Mouse (Mus musculus) liver, embryonic 13.5 days (tissue): ENCODE data around the gene Tbx10. TPM values are rescaled to one million over a fixed set of nuclear protein-coding genes. Genes with fewer than 3 reads are reported as not detected.
A peak's percentile ranks its signal among the peaks of the same experiment; 100 is the strongest.

Experiments used
- ATAC-seq: fragments of 200-750 bp; cut with Nextera tagmentation; 2 replicates; pipeline ENCODE4 v1.8.0; 2017; ENCODE audit warnings: low read depth, mild to moderate bottlenecking, moderate number of reproducible peaks, moderate library complexity
- DNase-seq: peaks from one replicate; pipeline ENCODE4 v3.0.0; 2022
- H3K27ac ChIP-seq: fragments of 300-500 bp; sonication (generic); 2 replicates; pipeline ENCODE4 v1.5.1; 2015; ENCODE audit warnings: moderate library complexity, mild to moderate bottlenecking, inconsistent platforms
- H3K27me3 ChIP-seq: fragments of 300-500 bp; sonication (generic); 2 replicates; pipeline ENCODE4 v1.6.1; 2015; ENCODE audit warnings: mild to moderate bottlenecking, inconsistent platforms
- H3K36me3 ChIP-seq: fragments of 300-500 bp; sonication (generic); 2 replicates; pipeline ENCODE4 v1.6.1; 2015; ENCODE audit warnings: mild to moderate bottlenecking, inconsistent platforms
- H3K4me1 ChIP-seq: fragments of 300-500 bp; sonication (generic); replicated peaks from 2 replicates; pipeline ENCODE4 v1.6.1; 2015; ENCODE audit warnings: inconsistent platforms
- H3K4me2 ChIP-seq: fragments of 300-500 bp; sonication (generic); 2 replicates; pipeline ENCODE4 v1.6.1; 2015; ENCODE audit warnings: inconsistent platforms, mild to moderate bottlenecking, moderate library complexity
- H3K4me3 ChIP-seq: fragments of 300-500 bp; sonication (generic); replicated peaks from 2 replicates; pipeline ENCODE4 v1.5.1; 2015; ENCODE audit warnings: mild to moderate bottlenecking, inconsistent platforms
- H3K9ac ChIP-seq: fragments of 300-500 bp; sonication (generic); 2 replicates; pipeline ENCODE4 v1.6.1; 2015; ENCODE audit warnings: mild to moderate bottlenecking, inconsistent platforms
- H3K9me3 ChIP-seq: fragments of 300-500 bp; sonication (generic); replicated peaks from 2 replicates; pipeline ENCODE4 v1.6.1; 2016; ENCODE audit warnings: inconsistent platforms
- WGBS: fragments of 180-500 bp; shearing (Covaris S2); methylation state at CpG from one replicate; pipeline ENCODE4 v1.1.7; 2015; ENCODE audit not compliant: insufficient replicate concordance; 5-methylcytosine and 5-hydroxymethylcytosine counted together
- polyA plus RNA-seq: library from polyadenylated mRNA; unstranded; fragments of >200 nt; fragmentation: Nextera tagmentation; extraction: Ambion mirVana; gene quantifications from 2 replicates; pipeline ENCODE4 v1.2.1, GENCODE M21; 2015

Tbx10 gene
- polyA plus RNA-seq, 1 experiment from 2014 or later, result 0.47 TPM

DNA sequence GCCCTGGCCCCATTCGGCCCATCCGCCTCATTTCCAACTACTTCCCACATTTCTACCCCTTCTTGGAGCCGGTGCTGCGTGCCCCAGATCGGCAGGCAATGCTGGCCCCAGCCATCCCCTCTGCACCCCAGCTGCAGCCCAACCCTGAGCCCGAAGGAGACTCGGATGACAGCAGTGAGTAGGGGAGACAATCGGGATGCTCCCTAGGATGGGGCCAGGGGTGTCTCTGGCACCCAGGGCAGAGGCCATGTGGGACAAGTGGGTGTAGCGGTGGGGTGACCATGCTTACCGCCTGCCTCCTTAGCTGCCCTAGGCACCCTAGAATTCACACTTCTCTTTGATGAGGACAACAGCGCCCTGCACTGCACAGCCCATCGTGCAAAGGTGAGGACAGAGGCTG is 11.1 kb downstream of the Tbx10 start:
- Histone ChIP-seq H3K27ac (no peak overlapping the region), H3K4me1 (peaks cover 36% of the 10 kb centered on the region), H3K27me3 (no peaks in the 10 kb centered on the region), H3K9ac (no peak overlapping the region), H3K36me3 (peaks cover 37% of the 10 kb centered on the region), H3K9me3 (no peaks in the 10 kb centered on the region), H3K4me3 (no peak overlapping the region), H3K4me2 (no peak overlapping the region)
- DNase-seq (no peak), ATAC-seq (no peak)
- 69% methylated on average over 12 of the region's 12 CpGs for WGBS

DNA sequence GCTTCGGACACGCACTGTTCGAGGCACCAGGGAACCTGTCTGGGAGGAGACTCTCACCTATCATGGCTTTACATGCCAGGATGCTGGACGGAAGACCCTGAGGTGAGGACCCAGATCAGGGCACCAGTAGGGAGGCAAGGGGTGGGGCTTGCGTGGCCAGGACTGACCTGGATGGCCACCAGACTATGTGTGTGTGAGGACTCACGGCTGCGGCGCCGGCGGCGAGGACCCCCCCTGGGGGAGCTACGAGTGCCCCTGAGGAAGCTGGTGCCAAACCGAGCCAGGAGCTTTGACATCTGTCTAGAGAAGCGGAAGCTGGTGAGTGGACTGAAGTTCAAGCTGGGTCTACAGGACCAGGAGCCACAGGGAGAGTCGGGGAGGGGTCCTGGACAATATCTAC is 11.8 kb downstream of the Tbx10 start:
- DNase-seq, result no peak
- Histone ChIP-seq H3K27ac (no peak overlapping the region), H3K4me2 (no peak overlapping the region), H3K36me3 (peaks cover 44% of the 10 kb centered on the region), H3K4me3 (no peak overlapping the region), H3K9me3 (no peaks in the 10 kb centered on the region), H3K4me1 (peaks cover 29% of the 10 kb centered on the region), H3K27me3 (no peaks in the 10 kb centered on the region), H3K9ac (no peak overlapping the region)
- ATAC-seq, result no peak
- 86% methylated on average over 15 of the region's 15 CpGs for WGBS

DNA sequence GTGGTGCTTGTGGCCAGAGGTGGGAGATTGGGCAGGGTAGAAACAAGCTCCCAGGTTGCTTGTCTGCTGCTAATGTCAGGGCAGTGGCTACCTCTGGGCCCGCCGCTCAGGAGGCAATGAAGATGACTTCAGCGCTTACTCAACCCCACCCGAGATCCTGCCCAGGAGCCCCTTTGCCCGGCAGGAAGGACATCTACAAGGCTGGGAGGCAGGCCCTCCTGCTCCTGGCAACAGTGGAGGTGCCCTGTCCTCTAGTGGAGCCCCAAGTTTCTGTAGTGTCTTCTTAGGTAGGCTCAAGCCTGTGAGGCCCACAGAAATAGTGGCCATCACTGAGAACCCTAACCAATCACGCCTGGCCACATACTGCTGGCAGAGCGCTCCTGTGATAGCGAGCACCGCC is 12.5 kb downstream of the Tbx10 start:
- no peaks in the 10 kb centered on the region for H3K9me3 ChIP-seq
- H3K27ac ChIP-seq, result no peak overlapping the region
- no peak overlapping the region for H3K4me3 ChIP-seq
- no peak for ATAC-seq
- H3K4me1 ChIP-seq, result peaks cover 22% of the 10 kb centered on the region
- whole genome bisulfite sequencing, result 80% methylated on average over 9 of the region's 9 CpGs
- no peak overlapping the region for H3K9ac ChIP-seq
- peaks cover 52% of the 10 kb centered on the region for H3K36me3 ChIP-seq
- no peaks in the 10 kb centered on the region for H3K27me3 ChIP-seq
- no peak for DNase-seq
- H3K4me2 ChIP-seq, result no peak overlapping the region

DNA sequence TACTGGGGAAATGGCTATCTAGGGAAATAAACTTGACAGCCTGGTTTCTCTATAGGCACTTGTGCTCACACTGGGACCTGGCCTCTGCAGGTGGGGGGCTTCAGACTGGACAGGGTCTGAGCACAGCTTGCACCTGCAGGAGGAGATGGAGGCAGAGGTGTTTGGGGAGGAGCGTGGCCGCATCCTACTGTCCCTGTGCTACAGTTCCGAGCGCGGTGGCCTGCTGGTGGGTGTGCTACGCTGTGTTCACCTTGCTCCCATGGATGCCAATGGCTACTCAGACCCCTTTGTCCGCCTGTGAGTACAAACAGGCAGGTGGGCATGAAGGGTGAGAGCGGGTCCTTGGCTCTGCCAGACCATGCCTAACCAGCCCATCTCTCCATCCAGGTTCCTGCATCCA is 13.4 kb downstream of the Tbx10 start:
- 90% methylated on average over 8 of the region's 8 CpGs for WGBS
- peaks cover 58% of the 10 kb centered on the region for H3K36me3 ChIP-seq

DNA sequence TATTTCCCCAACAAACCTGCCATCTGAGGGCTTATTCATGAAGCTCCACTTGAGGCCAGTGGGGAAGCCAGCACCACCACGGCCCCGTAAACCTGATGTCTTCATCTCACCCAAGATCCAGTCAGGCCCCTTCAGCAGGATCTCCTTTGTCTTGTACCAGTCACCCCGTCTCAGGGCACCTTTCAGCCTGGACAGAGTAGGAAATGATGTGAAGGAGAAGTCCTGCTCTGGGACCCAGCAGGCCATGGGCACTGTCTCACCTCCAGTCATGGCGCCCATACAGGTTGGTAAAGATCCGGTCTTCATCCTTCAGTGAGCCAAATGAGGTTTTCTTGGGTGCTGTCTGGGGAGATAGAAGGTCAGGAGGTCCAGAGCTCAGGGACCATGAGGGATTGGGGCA is 18.5 kb downstream of the Tbx10 start:
- Histone ChIP-seq H3K4me3 (peak overlapping the region; percentile 85), H3K27me3 (no peaks in the 10 kb centered on the region), H3K9ac (peak overlapping the region; percentile 86), H3K9me3 (no peaks in the 10 kb centered on the region), H3K4me1 (peaks cover 45% of the 10 kb centered on the region), H3K27ac (peak overlapping the region; percentile 80; the same call in 1 of the 2 replicates), H3K4me2 (peak overlapping the region; percentile 69), H3K36me3 (peaks cover 49% of the 10 kb centered on the region)
- WGBS, result 86% methylated on average over 5 of the region's 5 CpGs
- no peak for DNase-seq
- no peak for ATAC-seq

More for the DNA sequence above, 13.4 kb downstream of the Tbx10 start:
- H3K9ac ChIP-seq, result no peak overlapping the region
- no peak overlapping the region for H3K4me3 ChIP-seq
- ATAC-seq (no peak), DNase-seq (no peak)
- H3K9me3 ChIP-seq, result no peaks in the 10 kb centered on the region
- H3K4me2 ChIP-seq, result no peak overlapping the region
- H3K27ac ChIP-seq, result no peak overlapping the region
- H3K27me3 ChIP-seq, result no peaks in the 10 kb centered on the region
- peaks cover 20% of the 10 kb centered on the region for H3K4me1 ChIP-seq

DNA sequence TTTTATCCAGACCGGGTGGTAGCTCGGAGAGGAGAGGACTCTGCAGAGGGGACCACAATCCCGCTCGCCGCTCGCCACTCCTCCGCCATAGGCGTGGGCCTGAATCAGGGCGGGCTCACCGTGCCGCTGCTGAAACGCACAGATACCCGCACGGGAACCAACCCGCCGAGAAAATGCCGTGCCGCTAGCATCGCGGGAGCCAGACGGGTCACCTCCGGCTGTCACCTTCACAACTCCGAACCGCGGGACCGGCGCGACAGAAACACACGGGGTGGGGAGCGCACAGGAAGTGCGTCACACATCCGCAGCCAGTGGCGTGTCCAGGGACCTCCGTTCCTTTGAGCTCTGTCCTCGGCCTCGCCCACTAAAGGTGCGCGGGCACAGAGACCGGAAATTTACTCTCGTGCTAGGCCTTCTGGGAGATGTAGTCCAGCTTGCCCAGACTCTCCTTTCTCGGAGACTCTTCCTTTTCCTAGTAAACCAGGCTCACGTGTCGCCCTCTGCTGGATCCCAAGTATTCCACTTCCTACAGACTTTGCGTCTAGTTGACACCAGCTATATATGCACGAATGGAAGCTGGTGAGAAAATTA is 20.0 kb downstream of the Tbx10 start, which contains the start of gene Ndufv1:
Gene Ndufv1 (minus strand): TSS at position 375 of the 591 bp plus-strand sequence.
- no peaks in the 10 kb centered on the region for H3K27me3 ChIP-seq
- peaks cover 34% of the 10 kb centered on the region for H3K36me3 ChIP-seq
- H3K27ac ChIP-seq, result peak within 1 kb of the TSS; percentile 81
- peak within 1 kb of the TSS; percentile 85 for H3K4me3 ChIP-seq
- peak within 1 kb of the TSS; percentile 86 for H3K9ac ChIP-seq
- peak within 1 kb of the TSS; percentile 79 for H3K4me2 ChIP-seq
- H3K9me3 ChIP-seq, result no peaks in the 10 kb centered on the region
- DNase-seq (peak; percentile 97), ATAC-seq (peak; percentile 98)
- WGBS, result under 1% methylated on average over 45 of the region's 45 CpGs
- H3K4me1 ChIP-seq, result peaks cover 48% of the 10 kb centered on the region

DNA sequence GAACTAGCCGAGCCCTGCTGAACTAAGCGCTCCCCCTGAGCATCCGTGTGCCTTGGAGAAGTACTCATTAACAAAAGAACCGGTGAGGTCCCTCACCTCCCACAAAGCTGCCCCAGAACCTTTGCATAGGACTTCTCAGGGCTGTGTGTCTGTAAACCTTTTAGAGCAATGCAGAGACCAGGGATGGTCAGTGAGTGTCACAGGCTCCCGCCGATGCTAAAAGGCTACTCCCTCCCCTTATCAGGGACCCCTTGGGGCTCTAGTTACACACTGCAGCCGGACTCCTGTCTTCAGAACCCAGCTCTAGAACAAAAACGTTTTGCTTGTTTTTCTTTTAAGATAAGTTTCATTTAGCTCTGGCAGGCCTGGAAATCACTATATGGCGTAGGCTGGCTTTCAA is 20.5 kb downstream of the Tbx10 start:
- no peaks in the 10 kb centered on the region for H3K27me3 ChIP-seq
- no peaks in the 10 kb centered on the region for H3K9me3 ChIP-seq
- H3K27ac ChIP-seq, result peak overlapping the region; percentile 81
- DNase-seq, result no peak
- WGBS, result 10% methylated on average over 9 of the region's 9 CpGs
- peak overlapping the region; percentile 79 for H3K4me2 ChIP-seq
- peak overlapping the region; percentile 85 for H3K4me3 ChIP-seq
- ATAC-seq, result peak; percentile 49
- peak overlapping the region; percentile 77 for H3K9ac ChIP-seq
- peaks cover 29% of the 10 kb centered on the region for H3K36me3 ChIP-seq
- peaks cover 48% of the 10 kb centered on the region for H3K4me1 ChIP-seq

DNA sequence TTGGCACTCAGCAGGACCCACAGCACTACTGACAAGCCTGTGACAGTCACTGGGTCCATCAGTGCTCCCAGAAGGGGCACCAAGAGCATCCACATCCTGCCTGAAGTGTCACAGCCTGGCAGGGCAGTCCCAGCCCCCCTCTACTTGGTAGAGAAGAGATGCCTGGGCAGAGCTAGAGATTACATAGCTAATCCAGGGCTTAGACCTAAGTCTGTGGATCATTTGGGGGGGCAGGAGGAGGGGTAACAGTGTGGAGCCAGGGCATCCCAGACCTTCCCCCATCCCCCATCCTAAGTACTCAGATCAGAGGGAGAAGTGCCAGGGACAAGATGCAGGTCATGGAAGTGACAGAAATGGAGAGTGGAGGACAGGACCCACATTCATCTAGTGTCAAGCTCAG is 22.2 kb downstream of the Tbx10 start:
- Histone ChIP-seq H3K4me3 (no peak overlapping the region), H3K27me3 (no peaks in the 10 kb centered on the region), H3K9me3 (no peaks in the 10 kb centered on the region), H3K36me3 (peaks cover 12% of the 10 kb centered on the region), H3K4me2 (no peak overlapping the region), H3K27ac (peak overlapping the region; percentile 80), H3K4me1 (peaks cover 63% of the 10 kb centered on the region), H3K9ac (peak overlapping the region; percentile 53; the same call in 1 of the 2 replicates)
- no peak for ATAC-seq
- DNase-seq, result no peak

DNA sequence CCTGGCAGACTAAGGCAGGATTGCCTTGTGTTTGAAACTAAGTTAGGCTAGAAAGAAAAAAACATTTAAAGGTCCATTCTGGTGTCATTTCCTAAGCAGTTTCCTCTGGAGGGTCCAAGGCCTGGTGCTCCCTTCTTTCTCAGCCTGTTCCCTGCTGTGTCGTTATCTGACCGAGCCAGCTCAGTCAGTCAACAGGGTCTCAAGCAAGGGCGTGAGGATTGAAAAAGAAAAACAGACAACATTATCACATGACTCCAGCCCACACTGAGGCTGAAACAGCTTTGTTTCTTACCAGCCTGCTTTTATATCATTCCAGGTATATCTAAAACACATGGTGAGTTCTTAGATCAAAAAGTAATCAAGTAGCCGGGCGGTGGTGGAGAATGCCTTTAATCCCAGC is 23.1 kb downstream of the Tbx10 start:
- Histone ChIP-seq H3K4me1 (peaks cover 65% of the 10 kb centered on the region), H3K4me2 (peak overlapping the region; percentile 6; the same call in 1 of the 2 replicates), H3K27ac (peak overlapping the region; percentile 80), H3K9me3 (no peaks in the 10 kb centered on the region), H3K9ac (peak overlapping the region; percentile 53), H3K36me3 (peaks cover 3% of the 10 kb centered on the region), H3K4me3 (no peak overlapping the region), H3K27me3 (no peaks in the 10 kb centered on the region)
- DNase-seq, result peak; percentile 51
- peak; percentile 26 for ATAC-seq
- 18% methylated on average over 5 of the region's 5 CpGs for WGBS

DNA sequence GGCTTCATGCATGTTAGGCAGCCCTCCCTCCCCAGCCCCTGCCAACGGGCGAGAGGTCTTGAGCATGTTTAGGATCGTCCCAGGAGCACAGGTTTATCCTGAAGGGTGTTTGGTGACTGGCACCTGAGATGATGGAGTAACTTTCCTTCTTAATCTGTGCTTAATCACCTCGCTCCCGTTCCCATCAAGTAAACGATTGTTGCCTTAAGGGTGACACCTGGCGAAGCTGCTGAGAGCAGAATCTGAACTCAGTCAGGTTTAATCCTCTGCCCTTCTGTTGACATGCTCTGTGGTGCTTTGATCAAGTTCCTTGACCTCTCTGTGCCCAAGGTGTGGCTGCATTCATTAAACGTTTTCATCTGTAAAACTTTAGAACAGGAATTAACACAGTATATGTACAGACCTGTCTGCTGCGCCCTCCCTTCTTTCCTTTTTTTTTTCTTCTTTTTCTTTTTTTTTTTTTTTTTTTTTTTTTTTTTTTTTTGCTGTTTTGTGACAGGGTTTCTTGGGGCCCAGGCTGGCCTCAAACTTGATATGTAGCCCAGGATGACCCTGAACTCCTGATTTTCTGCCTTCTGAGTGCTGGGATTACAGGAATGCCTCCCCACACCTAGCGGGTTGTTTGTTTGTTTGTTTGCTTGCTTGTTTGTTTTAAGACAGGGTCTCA is 25.5 kb downstream of the Tbx10 start:
- H3K36me3 ChIP-seq, result no peaks in the 10 kb centered on the region
- ATAC-seq (no peak), DNase-seq (no peak)

DNA sequence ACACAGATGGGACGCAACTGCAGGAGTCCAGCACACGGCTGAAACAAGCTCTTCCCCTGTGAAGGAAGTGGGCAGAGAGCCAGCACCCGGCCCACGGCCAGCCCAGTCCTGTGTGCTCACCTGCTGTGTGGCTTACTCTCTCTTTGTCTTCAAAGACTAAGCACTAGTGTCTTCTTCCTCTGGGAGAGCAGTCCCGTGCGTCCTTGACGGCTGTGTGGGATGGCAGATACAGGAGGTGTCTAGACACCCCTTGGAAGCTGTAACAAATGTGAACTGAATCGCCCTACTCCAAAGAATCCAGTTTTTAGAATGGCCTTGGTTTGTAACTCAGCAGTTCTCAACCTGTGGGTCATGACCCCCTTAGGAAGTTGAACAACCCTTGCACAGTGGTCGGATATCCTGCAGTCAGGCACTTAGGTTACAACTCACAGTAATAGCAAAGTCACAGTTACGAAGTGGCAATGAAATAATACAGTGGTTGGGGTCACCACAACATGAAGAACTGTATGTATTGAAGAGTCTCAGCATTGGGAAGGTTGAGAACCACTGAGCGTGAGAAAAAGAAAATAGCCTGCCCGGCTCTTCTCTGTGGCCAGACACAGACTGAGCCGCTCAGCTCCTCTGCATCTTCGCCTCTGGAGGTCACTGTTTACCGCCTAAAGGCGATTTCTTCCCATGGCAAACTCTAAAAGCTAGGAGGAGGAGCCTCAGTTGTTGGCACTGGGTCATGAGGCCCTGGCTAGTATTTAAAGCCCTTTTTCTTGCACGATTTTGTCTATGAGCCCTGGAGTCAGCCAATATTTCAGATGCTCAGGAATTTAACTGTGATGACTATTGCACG is 26.4 kb downstream of the Tbx10 start:
- Histone ChIP-seq H3K4me1 (peaks cover 41% of the 10 kb centered on the region), H3K9ac (peak overlapping the region; percentile 7; the same call in 1 of the 2 replicates), H3K9me3 (no peaks in the 10 kb centered on the region), H3K36me3 (no peaks in the 10 kb centered on the region), H3K27ac (peak overlapping the region; percentile 37), H3K4me3 (no peak overlapping the region), H3K4me2 (no peak overlapping the region; the same call in 1 of the 2 replicates), H3K27me3 (no peaks in the 10 kb centered on the region)
- DNase-seq, result peak; percentile 61
- WGBS, result 34% methylated on average over 18 of the region's 18 CpGs
- peak; percentile 71 for ATAC-seq

More for the DNA sequence above, 25.5 kb downstream of the Tbx10 start:
- no peak overlapping the region for H3K9ac ChIP-seq
- H3K4me2 ChIP-seq, result no peak overlapping the region
- 63% methylated on average over 10 of the region's 10 CpGs for WGBS
- no peaks in the 10 kb centered on the region for H3K9me3 ChIP-seq
- H3K4me3 ChIP-seq, result no peak overlapping the region
- H3K27me3 ChIP-seq, result no peaks in the 10 kb centered on the region
- no peak overlapping the region for H3K27ac ChIP-seq
- H3K4me1 ChIP-seq, result peaks cover 50% of the 10 kb centered on the region
